Mouse (Mus musculus) gastrocnemius, postnatal 14 days (tissue): Measurements from ENCODE around the gene Srpk2. TPM values are rescaled to one million over a fixed set of nuclear protein-coding genes. Genes with fewer than 3 reads are reported as not detected.
"Not testable (repeated sequence)": the region's sequence is repeated elsewhere in the genome, so short reads cannot be mapped to it uniquely, and the experiment has no call there.

ENCODE experiments used
- DNase-seq: peaks from one replicate; pipeline ENCODE4 v3.0.0; 2021; ENCODE audit warnings: mixed read lengths
- intact Hi-C: fragments of 180-260 bp; cut with DNase I; formaldehyde crosslinking; loops from one replicate; pipeline ENCODE4 v1.15.1; 2025; ENCODE audit warnings: low total_unique reads
- total RNA-seq, 2 experiments: library from RNA; stranded (reverse); gene quantifications; 2 replicates each; pipeline ENCODE4 v1.2.3; 2021

Srpk2 gene
- total RNA-seq, 2 experiments from 2014 or later, result 23.8 to 31.2 TPM

DNA sequence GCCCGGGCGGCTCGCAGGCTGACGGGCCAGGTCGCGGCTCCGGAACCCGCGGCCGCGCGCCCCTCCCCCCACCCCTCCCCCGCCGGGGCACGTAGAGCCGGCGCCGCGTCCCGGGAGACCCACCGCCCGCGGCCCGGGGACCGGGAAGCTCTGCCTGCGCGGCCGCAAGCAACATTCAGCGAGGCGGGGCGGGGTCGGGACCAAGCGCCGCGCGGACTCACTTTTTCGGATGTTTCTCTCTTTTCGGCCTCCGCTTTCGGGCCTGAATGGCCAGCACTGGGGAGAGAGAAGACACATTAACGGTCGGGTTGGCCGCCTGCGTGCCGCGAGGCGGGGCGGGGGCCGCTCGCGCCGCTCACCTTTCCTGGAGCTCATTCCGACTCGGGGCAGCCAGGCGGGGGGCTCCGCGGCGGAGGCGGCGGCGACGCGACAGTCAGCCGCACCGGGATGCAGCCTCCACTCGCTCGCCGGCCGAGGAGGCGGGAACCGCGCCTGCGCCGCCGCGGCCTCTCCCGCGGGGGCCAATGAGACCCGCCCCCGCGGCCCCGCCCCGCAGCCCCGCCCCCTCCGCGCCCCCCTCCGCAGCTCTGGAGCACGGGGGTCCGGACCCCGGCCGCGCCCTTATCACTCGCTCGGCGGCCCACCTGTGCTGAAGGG, 8.8 kb downstream of the Srpk2 start:
- peak; percentile 54 for DNase-seq
- intact Hi-C loops, result no loop called here

DNA sequence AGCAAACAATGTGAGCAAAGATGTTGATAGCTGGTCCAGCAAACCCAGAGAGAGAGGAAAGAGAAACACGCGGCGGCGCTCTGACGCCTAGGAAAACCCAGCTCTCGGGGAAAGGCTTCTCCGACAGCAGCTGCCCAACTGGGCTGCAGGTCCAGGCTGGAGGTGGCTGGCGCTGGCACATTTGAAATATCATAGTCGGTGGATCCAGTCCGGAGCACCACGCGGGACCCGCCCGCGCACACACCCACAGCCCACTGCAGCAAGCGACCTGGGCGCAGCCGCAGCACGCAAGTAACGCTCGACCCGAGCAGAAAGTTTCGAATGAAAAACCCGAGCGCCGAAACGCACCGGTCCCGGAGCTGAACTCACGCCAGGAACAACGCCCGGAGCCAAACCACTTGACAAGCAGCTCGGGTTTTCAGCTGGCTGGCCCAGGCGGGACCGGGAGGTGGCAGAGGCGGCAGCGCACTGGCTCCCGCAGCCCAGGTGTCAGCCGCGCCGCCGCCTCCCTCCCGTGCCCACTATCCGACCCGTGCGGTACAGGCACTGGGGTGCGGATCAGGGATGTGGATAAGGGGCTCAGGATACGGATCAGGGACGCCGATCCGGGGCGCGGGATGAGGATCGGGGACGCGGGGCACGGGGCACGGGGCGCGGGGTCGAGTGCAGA, 9.5 kb downstream of the Srpk2 start:
- intact Hi-C loops, result no loop called here
- DNase-seq, result peak; percentile 68

DNA sequence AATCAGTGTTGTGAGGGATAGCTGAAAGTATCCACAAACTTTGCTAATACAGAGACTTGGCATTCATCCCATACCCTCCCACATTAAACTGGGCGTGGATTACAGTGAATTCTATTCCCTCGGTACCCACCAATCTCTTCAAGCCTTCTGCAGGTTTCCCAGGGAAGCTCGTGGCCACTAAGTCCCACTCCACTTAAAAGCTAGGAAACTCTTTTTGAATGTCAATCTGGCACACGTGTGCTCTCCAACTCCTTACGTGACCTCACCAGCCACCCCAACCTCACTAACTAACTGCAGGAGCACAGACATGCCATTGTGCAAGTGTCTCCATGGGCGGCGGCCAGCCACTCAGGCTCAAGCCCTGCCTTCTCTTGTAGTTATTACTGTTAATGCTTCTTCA, 12.3 kb downstream of the Srpk2 start:
- DNase-seq, result peak; percentile 22
- intact Hi-C loops, result no loop called here

DNA sequence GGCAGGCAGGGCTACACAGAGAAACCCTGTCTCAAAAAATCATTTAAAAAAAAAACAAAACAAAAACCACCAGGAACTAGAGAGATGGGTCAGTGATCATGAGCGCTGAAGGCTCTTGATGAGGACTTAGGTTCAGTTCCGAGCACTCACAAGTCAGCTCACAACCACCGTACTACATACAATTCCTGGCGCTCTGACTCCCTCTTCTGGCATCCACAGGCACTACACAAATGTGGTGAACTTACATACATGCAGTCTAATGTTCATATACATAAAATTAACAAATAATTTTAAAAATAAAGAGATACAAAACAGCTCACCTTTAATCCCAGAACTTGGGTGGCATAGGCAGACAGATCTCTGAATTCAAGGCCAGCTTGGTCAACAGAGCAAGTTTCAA, 13.5 kb downstream of the Srpk2 start:
- intact Hi-C loops, result no loop called here
- DNase-seq, result no peak

DNA sequence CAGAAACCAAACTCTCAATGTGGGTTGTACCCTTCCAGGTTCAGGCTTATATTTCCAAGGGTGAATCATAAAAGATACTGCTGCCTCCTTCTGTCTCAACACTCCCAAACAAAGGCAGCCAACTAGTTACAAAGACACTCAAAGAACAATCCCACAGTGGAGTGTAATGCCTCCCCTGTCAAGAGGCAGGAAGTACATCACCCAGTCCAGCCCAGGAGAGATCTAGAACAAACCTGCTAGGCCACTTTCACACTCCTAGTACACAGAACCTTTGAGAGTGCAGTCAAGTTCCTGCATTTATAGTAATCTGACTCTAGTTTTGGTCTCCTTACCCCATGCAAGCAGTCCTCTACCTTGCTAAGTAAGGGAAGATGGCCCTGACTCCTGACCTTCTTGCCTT, 18.5 kb downstream of the Srpk2 start:
- DNase-seq, result no peak
- intact Hi-C loops, result no loop called here

DNA sequence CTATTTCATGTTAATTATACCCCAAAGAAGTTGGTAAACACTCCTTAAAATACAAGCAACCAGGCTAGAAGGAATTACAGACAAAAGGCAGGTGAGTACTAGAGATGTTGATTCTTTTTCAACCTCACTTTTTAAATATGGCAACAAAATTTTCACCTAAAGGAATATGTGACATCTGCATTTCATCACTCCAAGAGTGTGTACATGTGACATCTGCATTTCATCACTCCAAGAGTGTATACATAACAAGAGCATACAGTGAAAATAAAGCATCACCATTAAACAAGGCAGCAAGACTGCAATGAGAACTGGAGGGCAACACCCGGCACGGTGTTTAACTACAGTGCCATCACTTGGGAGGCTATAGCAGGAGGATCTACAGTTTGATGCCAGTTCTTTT, 23.2 kb downstream of the Srpk2 start:
- intact Hi-C loops, result no loop called here
- no peak for DNase-seq

DNA sequence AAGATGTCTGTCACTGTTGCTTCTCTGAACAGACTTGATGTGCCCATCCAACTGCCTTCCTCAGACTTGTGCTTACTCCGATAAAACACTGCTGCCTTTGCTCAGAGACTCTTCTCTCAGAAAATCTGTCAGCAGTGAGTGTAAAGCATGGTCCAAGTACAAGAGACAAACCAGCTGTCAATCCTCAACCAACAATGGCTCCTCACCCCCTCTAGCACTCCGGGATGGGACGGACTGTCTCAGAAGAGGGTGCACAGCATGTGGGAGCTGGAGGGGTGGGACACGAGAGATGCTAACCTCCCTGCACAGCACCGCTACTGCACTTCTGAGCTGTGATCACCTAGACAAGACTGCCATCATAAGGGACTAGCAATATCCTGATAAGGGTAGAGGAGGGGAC, 26.4 kb downstream of the Srpk2 start:
- intact Hi-C loops, result no loop called here
- no peak for DNase-seq

DNA sequence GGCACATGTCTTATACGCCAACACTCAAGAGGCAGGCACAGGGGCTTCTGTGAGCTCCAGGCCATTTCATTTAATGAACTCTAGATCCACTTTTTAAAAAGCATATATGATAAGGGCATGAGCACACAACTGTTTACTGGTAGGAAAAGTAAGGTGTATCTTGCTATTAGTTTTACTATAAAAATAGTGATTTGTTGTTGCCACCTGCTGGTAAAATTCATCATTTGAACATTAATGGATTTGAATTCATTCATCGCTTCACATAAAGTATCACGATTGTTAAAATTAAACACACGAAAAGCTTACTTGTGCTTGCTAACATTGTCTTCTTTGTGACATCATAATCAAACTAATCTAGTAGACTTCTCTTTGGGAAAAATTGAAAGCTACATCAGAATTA, 27.8 kb downstream of the Srpk2 start:
- no peak for DNase-seq
- intact Hi-C loops, result no loop called here

DNA sequence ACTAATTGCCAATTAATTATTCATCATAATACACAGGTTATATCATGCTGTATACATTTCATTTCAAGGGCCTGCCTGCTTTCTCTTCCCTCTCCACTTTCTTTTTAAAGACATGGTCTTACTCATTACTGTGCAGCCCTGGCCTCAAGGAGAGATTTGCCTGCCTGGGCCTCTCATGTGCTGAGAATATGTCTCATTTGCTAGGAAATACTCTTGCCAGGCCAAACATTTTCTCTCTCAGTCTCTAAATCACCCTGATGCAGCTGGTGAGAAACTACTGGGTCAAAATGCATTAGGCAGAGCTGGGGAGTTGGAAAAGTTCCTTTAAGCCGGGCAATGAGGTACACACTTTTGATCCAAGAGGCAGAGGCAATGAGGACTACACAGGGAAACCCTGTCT, 29.4 kb downstream of the Srpk2 start:
- no peak for DNase-seq
- intact Hi-C loops, result no loop called here

DNA sequence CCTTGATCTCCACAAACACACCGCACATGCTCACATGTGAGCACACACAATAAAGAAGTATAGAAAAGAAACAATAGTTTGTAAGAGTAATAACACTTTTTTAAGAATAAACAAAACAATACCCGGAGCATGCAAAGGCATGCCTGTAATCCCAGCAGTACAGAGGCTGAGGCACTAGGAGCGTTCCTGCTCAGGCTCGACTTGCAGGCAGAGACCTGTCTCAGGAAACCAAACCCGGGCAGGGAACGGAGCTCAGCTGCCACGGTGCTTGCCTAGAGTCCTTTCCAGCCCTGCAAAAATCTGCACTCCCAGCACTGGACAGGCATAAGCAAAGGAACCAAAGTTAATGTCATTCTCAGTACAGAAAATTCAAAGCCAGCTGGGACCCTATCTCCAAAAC, 32.1 kb downstream of the Srpk2 start:
- no peak for DNase-seq
- intact Hi-C loops, result no loop called here

DNA sequence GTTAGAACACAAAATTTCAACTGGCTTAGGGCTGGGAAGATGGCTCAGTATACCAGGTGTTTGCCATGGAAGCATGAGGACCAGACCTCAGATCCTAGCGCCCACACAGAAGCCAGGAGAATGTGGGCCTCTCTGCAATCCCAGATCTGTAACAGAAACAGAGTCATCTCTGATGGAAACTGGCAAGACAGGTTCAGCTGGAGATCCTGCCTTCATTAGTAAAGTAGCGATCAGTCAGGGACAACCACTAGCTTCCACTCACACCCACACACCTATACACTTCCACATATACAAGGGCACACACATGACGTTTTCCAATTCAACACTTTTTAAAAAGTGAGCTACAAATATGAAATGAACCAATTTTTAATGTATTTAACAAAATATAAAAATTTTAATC, 32.6 kb downstream of the Srpk2 start:
- intact Hi-C loops, result no loop called here

DNA sequence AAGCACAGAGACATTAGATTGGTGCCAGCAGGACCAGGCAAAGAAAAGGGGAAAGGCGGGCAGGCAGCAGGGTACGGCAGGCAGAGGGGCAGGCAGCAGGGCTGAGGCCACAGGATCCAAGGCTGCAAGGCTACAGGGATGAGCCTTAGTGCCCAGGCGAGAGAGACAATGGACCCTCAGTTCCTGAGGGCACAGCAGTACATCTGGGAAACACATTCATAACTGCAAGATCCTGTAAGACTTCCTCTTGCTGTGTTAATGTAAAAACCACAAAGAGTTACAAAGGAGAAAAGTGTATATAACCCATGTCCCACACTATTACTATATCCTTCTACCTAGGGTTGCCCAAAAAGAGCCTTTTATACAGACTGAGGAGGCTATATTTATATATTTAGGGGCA, 33.9 kb downstream of the Srpk2 start:
- intact Hi-C loops, result no loop called here
- no peak for DNase-seq

More for the DNA sequence above, 32.6 kb downstream of the Srpk2 start:
- no peak for DNase-seq

DNA sequence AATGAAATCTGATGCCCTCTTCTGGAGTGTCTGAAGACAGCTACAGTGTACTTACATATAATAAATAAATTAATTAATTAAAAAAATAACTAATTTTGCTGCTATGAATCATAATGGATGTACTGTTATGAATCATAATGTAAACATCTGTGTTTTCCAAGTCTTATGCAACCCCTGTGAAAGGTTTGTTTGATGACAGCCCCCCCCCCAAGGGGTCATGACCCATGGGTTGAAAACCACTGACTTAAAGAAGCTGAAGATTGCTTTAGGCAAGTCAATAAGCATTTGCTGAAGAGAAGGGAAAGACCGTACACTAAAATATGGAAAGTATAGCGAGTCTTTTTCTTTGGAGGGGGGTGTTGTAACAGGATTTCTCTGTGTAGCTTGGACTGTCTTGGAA, 35.2 kb downstream of the Srpk2 start:
- DNase-seq, result no peak
- intact Hi-C loops, result no loop called here

DNA sequence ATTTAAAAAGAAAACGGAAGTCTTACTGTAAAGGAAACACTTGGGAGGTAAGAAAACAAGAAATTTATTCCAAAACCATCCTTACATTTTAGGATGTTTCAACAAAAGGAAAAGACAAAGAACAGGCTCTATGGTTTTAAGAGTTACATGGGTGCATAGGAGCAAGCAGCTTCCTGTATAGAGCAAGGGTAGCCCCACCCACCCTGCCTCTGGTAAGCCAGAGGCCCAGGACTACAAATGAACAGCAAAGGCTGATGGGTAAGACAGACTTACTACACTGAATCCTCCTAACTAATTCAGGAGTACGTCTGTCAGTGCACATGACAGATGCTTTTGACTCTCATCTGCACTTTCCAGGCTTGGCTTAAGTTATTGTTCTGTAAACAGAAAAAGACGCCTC, 38.7 kb downstream of the Srpk2 start:
- intact Hi-C loops, result no loop called here
- DNase-seq, result no peak

DNA sequence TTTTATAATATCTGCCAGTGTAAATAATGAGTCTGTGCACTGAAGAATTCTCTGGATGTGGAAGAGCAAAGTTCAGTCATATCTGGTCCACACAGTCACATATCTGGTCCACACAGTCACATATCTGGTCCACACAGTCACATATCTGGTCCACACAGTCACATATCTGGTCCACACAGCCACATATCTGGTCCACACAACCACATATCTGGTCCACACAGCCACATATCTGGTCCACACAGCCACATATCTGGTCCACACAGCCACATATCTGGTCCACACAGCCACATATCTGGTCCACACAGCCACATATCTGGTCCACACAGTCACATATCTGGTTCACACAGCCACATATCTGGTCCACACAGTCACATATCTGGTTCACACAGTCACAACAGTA, 45.2 kb downstream of the Srpk2 start:
- DNase-seq, result not testable (repeated sequence)

DNA sequence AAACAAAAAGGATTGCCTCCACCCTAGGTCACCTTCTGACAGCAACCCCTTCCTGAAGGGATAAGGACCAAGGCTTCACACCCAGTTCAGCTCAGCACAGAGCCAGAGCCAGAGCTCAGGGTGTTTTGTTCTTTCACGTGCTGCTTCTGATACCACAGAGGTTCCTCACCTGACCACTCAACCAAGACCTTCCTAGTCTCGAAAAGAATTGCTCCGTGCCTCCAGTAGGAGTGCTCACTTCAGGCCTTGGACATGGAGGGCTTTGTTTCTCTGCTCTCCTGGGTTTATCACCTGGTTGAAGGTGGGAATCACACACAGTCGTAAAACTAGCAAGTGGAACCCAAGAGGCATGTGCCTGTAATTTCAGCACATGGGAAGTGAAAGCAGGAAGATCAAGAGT, 46.4 kb downstream of the Srpk2 start:
- no peak for DNase-seq
- intact Hi-C loops, result no loop called here

More for the DNA sequence above, 45.2 kb downstream of the Srpk2 start:
- intact Hi-C loops, result not testable (repeated sequence)

DNA sequence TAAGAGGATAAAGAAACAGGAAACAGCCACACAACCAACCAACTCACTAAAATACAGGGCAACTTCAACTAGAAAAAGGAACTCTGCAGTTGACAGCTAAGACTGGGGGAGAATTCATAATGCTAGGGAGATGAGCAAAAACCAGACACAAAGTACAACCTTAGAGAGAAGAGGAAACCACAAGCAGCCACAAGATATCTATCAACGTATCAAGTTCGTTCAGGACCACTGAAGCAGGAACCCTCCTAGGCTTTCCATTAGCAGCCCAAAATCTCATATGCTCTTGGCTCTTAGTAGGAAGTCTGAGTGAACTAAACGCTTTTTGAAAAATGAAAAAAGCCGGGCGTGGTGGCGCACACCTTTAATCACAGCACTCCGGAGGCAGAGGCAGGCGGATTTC, 47.1 kb downstream of the Srpk2 start:
- intact Hi-C loops, result no loop called here
- DNase-seq, result no peak

DNA sequence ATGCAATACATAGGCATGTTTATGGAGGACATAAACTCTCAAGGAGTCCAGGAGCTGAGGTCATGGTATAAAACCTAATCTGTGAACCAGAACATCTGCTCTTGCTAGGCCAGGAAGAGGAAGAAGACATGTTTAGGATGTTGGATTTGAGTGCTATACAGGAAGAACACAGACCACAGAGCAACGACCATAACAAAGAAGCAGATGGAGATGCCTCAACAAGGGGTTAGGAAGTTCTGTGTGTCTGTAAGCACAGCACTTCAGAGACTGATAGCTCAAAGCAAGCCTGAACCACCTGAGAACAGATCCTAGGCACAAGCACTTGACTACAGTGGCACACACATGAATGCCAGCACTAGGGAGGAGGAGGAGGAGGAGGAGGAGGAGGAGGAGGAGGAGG, 52.9 kb downstream of the Srpk2 start:
- intact Hi-C loops, result no loop called here
- no peak for DNase-seq

DNA sequence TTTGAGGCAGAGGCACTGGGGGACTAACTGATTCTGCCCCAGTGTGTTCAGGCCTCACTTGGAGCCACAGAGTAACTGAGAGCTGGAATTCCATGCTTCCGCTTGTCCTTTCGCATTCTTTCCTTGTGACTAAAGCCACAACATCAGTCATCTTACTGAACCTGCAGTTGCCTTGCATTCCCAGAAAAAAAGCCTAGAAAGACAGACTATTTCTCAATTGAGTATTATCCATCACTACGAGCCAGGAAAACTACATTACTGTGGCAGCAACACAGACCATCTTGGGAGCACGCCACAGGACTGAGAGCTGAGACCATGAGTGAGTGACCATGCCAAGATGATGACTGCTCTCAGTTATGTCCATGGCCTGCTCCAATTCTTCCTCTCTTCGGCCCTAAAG, 57.2 kb downstream of the Srpk2 start:
- intact Hi-C loops, result no loop called here

DNA sequence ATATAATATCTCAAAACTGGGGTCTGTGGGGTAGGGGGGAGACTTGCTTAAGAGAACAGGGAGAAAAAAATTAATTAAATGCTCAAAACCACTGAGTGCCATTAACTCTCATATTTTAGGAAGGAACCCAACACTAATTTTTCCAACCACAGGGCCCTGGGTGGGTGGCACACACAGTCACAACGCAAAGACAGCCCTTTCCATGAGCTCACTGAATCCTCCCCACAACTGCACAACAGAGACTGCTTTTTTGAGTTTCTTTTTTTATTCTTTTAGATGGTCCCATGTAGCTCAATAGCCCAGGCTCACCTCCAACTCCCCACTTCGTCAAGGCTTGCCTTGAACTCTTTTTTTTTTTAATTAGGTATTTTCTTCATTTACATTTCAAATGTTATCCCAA, 58.2 kb downstream of the Srpk2 start:
- intact Hi-C loops, result no loop called here

More for the DNA sequence above, 57.2 kb downstream of the Srpk2 start:
- DNase-seq, result peak; percentile 39

DNA sequence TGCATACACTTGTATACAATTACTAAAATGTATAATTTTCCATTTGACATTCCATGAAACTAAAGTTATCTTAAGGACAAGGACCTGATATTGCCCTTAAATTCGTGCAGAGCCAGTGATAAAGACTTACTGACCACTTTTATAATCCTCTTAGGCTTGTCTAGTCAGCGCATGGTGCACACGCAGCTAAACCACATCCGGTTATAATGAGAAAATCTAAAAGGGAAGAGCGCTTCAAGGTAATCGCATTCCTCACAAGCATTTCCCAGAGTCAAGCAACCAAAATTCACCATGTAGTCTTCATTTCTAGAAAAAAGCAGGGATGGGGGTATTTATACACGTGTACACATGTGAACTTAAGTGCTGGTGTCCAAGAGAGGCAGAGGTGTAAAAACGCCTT, 63.8 kb downstream of the Srpk2 start:
- no peak for DNase-seq
- intact Hi-C loops, result no loop called here

More for the DNA sequence above, 58.2 kb downstream of the Srpk2 start:
- DNase-seq, result no peak

DNA sequence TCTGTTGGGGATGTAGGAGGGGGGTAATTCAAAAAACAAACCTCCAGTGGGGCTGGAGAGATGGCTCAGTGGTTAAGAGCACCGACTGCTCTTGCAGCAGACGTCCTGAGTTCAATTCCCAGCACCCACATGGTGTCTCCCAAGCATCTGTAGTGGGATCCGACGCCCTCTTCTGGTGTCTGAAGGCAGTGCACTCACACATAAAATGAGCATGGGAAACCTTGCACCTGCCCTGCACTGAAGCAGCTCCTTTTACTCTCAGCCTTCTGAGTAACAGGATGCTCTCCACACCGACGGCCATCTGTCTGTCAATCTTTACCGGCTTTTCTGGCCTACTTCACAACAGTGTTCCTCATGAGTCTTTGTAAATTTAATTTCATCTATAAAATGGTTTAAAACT, 65.8 kb downstream of the Srpk2 start:
- intact Hi-C loops, result no loop called here
- no peak for DNase-seq
